Mouse (Mus musculus) yolk sac, embryonic 10.5 days (tissue): Measurements from ENCODE around the gene 5330417C22Rik.

Experiments used
- DNase-seq: peaks from one replicate; pipeline ENCODE4 v3.0.0-alpha.2; 2017; ENCODE audit warnings: low spot score

Gene 5330417C22Rik

GRCm38 (mm10) chr3:108413634-108414360 is 122.5 kb downstream of the 5330417C22Rik start:
- no peak for DNase-seq

GRCm38 (mm10) chr3:108411754-108412121 is 124.6 kb downstream of the 5330417C22Rik start:
- no peak for DNase-seq

- no peak for DNase-seq
Observed at GRCm38 (mm10) chr3:108411026-108411753, 125.1 kb downstream of the 5330417C22Rik start.

GRCm38 (mm10) chr3:108410359-108410714 is 126.0 kb downstream of the 5330417C22Rik start:
- DNase-seq: no peak

DNA sequence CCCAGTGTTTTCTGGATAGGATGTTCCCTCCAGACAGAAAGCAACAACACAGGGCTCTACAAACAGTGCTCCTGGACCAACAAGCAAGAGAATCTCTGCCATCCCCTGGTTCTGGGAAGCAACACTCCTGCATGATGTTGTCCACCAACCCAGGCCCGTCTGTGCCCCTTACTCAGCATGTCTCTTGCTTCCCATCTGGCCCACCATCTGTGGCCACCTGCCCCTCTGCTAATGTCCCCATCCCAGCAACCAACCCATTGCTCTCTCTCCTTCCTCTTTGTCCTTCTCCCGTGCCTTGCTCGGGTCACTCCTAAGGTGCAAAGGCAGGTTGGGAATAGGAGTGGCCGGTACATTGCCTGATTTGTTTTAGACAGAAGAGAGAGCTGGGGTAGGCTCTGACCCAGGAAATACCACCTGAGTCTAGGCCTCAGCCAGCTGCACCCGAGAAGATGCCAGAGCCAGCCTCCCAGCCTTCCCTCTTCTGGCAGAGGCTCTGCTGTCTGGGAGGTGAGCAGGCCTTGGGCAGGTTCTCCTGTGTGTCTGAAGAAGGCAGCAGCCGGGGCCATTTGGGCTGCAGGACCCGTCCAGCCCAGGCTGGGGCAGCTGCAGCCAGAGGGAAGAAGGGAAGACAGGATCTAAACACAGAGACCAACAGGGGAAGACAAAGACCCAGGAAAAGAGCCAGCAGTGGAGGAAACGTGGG is 126.5 kb downstream of the 5330417C22Rik start:
- no peak for DNase-seq

GRCm38 (mm10) chr3:108408517-108409008 is 127.8 kb downstream of the 5330417C22Rik start:
- no peak for DNase-seq

DNA sequence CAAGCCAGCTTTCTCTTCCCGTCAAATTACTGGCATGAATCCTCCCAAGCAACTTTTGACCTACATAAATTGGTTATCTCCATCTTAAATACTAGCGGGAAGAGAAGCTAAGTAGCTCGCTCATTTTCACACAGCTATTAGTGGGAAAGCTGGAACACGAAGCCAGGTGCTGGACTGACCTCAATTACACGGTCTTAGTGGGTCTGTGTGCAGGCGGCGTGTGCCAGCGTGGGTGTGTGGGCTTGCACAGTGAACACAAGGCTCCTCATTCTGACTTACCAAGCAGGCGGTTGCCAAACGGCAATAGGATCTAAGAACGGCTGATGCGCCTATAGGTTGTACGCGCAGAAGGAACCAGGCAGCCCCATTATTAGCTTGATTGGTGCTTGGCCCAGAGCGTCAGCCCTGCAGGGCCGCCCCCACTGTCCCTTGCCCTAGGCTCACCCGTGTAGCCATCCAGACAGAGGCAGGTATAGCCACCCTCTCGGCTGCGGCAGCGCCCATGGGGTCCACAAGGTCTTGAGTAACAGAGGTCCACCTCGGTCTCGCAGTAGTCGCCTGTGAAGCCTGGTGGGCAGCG is 129.9 kb downstream of the 5330417C22Rik start:
- no peak for DNase-seq
